Mouse (Mus musculus) kidney, adult 18-20 months (tissue): ENCODE measurements around the gene Plekho2.

Source experiments
- DNase-seq: peaks from one replicate; pipeline ENCODE4 v3.0.0; 2021

Gene Plekho2

GRCm38 (mm10) chr9:65550079-65550831 lies 29.6 kb downstream of the Plekho2 start:
- DNase-seq: no peak

- no peak for DNase-seq
Observed at GRCm38 (mm10) chr9:65549643-65550042, 30.2 kb downstream of the Plekho2 start.

GRCm38 (mm10) chr9:65549139-65549538 lies 30.7 kb downstream of the Plekho2 start:
- no peak for DNase-seq

- DNase-seq: no peak
Observed at GRCm38 (mm10) chr9:65548311-65548710, 31.5 kb downstream of the Plekho2 start.

GRCm38 (mm10) chr9:65547844-65548243 lies 32.0 kb downstream of the Plekho2 start:
- no peak for DNase-seq

GRCm38 (mm10) chr9:65547111-65547510 lies 32.7 kb downstream of the Plekho2 start:
- no peak for DNase-seq

- no peak for DNase-seq
Observed at GRCm38 (mm10) chr9:65546413-65546695, 33.5 kb downstream of the Plekho2 start.

GRCm38 (mm10) chr9:65545635-65546412 lies 34.0 kb downstream of the Plekho2 start:
- DNase-seq: no peak

- no peak for DNase-seq
Observed at GRCm38 (mm10) chr9:65542111-65542524, 37.7 kb downstream of the Plekho2 start.

- DNase-seq: peak; percentile 21
Observed at GRCm38 (mm10) chr9:65541126-65542068, 38.4 kb downstream of the Plekho2 start.

GRCm38 (mm10) chr9:65539697-65540096 lies 40.1 kb downstream of the Plekho2 start:
- no peak for DNase-seq

GRCm38 (mm10) chr9:65537901-65538630 lies 41.8 kb downstream of the Plekho2 start:
- peak; percentile 32 for DNase-seq

GRCm38 (mm10) chr9:65536491-65536890 lies 43.3 kb downstream of the Plekho2 start:
- no peak for DNase-seq

- DNase-seq: no peak
Observed at GRCm38 (mm10) chr9:65535789-65536469, 43.9 kb downstream of the Plekho2 start.

- DNase-seq: no peak
Observed at GRCm38 (mm10) chr9:65535191-65535722, 44.6 kb downstream of the Plekho2 start.

- no peak for DNase-seq
Observed at GRCm38 (mm10) chr9:65534111-65534510, 45.7 kb downstream of the Plekho2 start.

GRCm38 (mm10) chr9:65532986-65533385 lies 46.9 kb downstream of the Plekho2 start:
- DNase-seq: no peak

- no peak for DNase-seq
Observed at GRCm38 (mm10) chr9:65531283-65531682, 48.6 kb downstream of the Plekho2 start.

GRCm38 (mm10) chr9:65529659-65530058 lies 50.2 kb downstream of the Plekho2 start:
- DNase-seq: no peak

GRCm38 (mm10) chr9:65528417-65529038 lies 51.3 kb downstream of the Plekho2 start:
- DNase-seq: no peak
